Mouse (Mus musculus): Measurements from ENCODE around the gene Lrwd1. TPM values are rescaled to one million over a fixed set of nuclear protein-coding genes. Genes with fewer than 3 reads are reported as not detected.

The Lrwd1 gene
- polyA plus RNA-seq, 1 experiment: 52.1 TPM

DNA sequence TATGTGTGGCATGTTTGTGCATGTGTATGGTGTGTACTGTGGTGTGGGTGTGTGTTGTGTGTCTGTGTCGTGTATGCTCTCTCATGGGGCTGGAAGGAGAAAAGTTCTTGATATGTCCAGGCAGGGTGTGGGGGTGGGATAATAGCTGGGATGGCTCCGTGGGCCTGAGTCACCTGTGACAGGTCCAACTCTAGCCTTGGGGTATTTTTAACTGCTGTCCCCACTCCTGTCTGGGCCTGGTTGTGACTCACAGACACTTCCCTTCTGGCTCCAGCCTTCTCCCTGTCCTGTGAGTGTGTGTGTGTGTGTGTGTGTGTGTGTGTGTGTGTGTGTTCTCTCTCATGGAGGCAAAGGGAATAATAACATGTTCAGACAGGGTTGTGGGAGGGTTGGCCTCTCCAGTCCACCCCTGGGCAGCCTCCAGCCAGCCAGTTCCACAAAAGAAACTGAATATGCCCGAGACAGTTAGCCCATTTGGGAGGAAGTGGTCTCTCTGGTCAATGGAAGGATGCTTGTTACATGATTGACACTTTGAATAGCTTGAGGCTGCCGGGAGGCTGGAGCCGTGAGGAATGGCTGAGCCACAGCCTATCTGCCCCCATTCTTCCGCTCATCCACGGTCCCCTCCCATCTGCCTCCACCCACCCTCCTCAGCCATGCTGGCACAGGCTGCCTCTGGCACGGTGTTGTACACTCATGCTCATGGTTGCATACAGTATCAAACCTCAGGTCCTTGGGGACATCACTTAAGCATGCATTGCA, 41.4 kb downstream of the Lrwd1 start:
- no peak overlapping the region for H3ac ChIP-seq (ENCODE audit: control insufficient read depth, insufficient read length, low read depth)
- H3K79me3 ChIP-seq (ENCODE audit: low read depth): no peaks in the 10 kb centered on the region
- TF ChIP-seq MYOG (IDR thresholded peaks at IDR 0.05; ENCODE audit: control insufficient read depth, extremely low read depth, insufficient read length): no peak
- no peak for TF ChIP-seq CEBPB (IDR thresholded peaks at IDR 0.05; ENCODE audit: low read depth)
- TF ChIP-seq USF1 (IDR thresholded peaks at IDR 0.05; ENCODE audit: low read depth): no peak
- no peak for TF ChIP-seq FOSL1 (IDR thresholded peaks at IDR 0.05; ENCODE audit: insufficient read depth, low read length, poor library complexity, severe bottlenecking)
- TF ChIP-seq MAX (IDR thresholded peaks at IDR 0.05): peak; percentile 49
- TF ChIP-seq CTCF (IDR thresholded peaks at IDR 0.05; ENCODE audit: control insufficient read depth, insufficient read depth, insufficient read length): no peak
- peak; percentile 9 for TF ChIP-seq MYOD1 (IDR thresholded peaks at IDR 0.05; ENCODE audit: control insufficient read depth, insufficient read length, low read depth)
- no peaks in the 10 kb centered on the region for H3K27me3 ChIP-seq (ENCODE audit: control insufficient read depth, insufficient read depth, insufficient read length)
- H3K79me2 ChIP-seq (ENCODE audit: control insufficient read depth, insufficient read depth): no peaks in the 10 kb centered on the region
- H3K4me3 ChIP-seq (ENCODE audit: insufficient read depth, poor library complexity, severe bottlenecking): no peak overlapping the region
- peaks cover 48% of the 10 kb centered on the region for H3K36me3 ChIP-seq (ENCODE audit: control insufficient read depth, insufficient read depth)

GRCm38 (mm10) chr5:136091927-136092326, 43.9 kb downstream of the Lrwd1 start:
- no peaks in the 10 kb centered on the region for H3K27me3 ChIP-seq (ENCODE audit: control insufficient read depth, insufficient read depth, insufficient read length)
- TF ChIP-seq MYOD1 (IDR thresholded peaks at IDR 0.05; ENCODE audit: control insufficient read depth, insufficient read length, low read depth): peak; percentile 93
- no peak for TF ChIP-seq FOSL1 (IDR thresholded peaks at IDR 0.05; ENCODE audit: insufficient read depth, low read length, poor library complexity, severe bottlenecking)

GRCm38 (mm10) chr5:136088821-136089575, 46.9 kb downstream of the Lrwd1 start:
- Histone ChIP-seq H3K79me3 (ENCODE audit: low read depth) (peaks cover 16% of the 10 kb centered on the region), H3K79me2 (ENCODE audit: control insufficient read depth, insufficient read depth) (peaks cover 42% of the 10 kb centered on the region), H3K36me3 (ENCODE audit: control insufficient read depth, insufficient read depth) (peaks cover 42% of the 10 kb centered on the region), H3ac (ENCODE audit: control insufficient read depth, insufficient read length, low read depth) (no peak overlapping the region), H3K4me3 (ENCODE audit: insufficient read depth, poor library complexity, severe bottlenecking) (no peak overlapping the region), H3K27me3 (ENCODE audit: control insufficient read depth, insufficient read depth, insufficient read length) (no peaks in the 10 kb centered on the region)
- no peak for TF ChIP-seq CEBPB (IDR thresholded peaks at IDR 0.05; ENCODE audit: low read depth)
- no peak for TF ChIP-seq MYOG (IDR thresholded peaks at IDR 0.05; ENCODE audit: control insufficient read depth, extremely low read depth, insufficient read length)
- TF ChIP-seq FOSL1 (IDR thresholded peaks at IDR 0.05; ENCODE audit: insufficient read depth, low read length, poor library complexity, severe bottlenecking): no peak

More at GRCm38 (mm10) chr5:136091927-136092326, 43.9 kb downstream of the Lrwd1 start:
- H3K79me3 ChIP-seq (ENCODE audit: low read depth): no peaks in the 10 kb centered on the region
- H3ac ChIP-seq (ENCODE audit: control insufficient read depth, insufficient read length, low read depth): no peak overlapping the region
- H3K36me3 ChIP-seq (ENCODE audit: control insufficient read depth, insufficient read depth): peaks cover 42% of the 10 kb centered on the region
- no peak overlapping the region for H3K4me3 ChIP-seq (ENCODE audit: insufficient read depth, poor library complexity, severe bottlenecking)
- peaks cover 13% of the 10 kb centered on the region for H3K79me2 ChIP-seq (ENCODE audit: control insufficient read depth, insufficient read depth)

DNA sequence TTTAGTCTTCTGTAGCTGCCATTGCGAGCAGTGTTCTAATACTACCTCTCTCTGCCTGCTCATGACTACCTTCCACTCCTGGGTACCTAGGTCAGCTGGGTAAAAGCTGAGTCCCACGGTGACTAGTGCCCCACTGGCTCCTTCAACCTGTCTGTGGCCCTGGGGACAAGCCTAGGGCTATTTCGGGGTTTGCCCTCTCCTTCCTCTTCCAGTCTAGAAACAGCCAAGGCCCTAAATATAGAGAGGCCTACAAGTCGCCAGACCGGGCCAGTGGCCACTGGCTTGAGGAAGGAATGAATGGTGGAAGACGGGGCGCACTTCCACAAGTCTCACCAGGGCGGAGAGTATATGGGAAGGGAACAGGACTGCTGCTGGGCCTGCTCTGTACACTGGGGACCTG, 49.6 kb downstream of the Lrwd1 start:
- TF ChIP-seq USF1 (IDR thresholded peaks at IDR 0.05; ENCODE audit: low read depth) (no peak), MAX (IDR thresholded peaks at IDR 0.05) (no peak), MYOD1 (IDR thresholded peaks at IDR 0.05; ENCODE audit: control insufficient read depth, insufficient read length, low read depth) (no peak), FOSL1 (IDR thresholded peaks at IDR 0.05; ENCODE audit: insufficient read depth, low read length, poor library complexity, severe bottlenecking) (no peak), CTCF (IDR thresholded peaks at IDR 0.05; ENCODE audit: control insufficient read depth, insufficient read depth, insufficient read length) (no peak), MYOG (IDR thresholded peaks at IDR 0.05; ENCODE audit: control insufficient read depth, extremely low read depth, insufficient read length) (no peak), CEBPB (IDR thresholded peaks at IDR 0.05; ENCODE audit: low read depth) (no peak)
- Histone ChIP-seq H3K79me2 (ENCODE audit: control insufficient read depth, insufficient read depth) (peaks cover 44% of the 10 kb centered on the region), H3K4me3 (ENCODE audit: insufficient read depth, poor library complexity, severe bottlenecking) (no peak overlapping the region), H3K36me3 (ENCODE audit: control insufficient read depth, insufficient read depth) (peaks cover 15% of the 10 kb centered on the region), H3ac (ENCODE audit: control insufficient read depth, insufficient read length, low read depth) (no peak overlapping the region), H3K27me3 (ENCODE audit: control insufficient read depth, insufficient read depth, insufficient read length) (no peaks in the 10 kb centered on the region), H3K79me3 (ENCODE audit: low read depth) (peaks cover 16% of the 10 kb centered on the region)

DNA sequence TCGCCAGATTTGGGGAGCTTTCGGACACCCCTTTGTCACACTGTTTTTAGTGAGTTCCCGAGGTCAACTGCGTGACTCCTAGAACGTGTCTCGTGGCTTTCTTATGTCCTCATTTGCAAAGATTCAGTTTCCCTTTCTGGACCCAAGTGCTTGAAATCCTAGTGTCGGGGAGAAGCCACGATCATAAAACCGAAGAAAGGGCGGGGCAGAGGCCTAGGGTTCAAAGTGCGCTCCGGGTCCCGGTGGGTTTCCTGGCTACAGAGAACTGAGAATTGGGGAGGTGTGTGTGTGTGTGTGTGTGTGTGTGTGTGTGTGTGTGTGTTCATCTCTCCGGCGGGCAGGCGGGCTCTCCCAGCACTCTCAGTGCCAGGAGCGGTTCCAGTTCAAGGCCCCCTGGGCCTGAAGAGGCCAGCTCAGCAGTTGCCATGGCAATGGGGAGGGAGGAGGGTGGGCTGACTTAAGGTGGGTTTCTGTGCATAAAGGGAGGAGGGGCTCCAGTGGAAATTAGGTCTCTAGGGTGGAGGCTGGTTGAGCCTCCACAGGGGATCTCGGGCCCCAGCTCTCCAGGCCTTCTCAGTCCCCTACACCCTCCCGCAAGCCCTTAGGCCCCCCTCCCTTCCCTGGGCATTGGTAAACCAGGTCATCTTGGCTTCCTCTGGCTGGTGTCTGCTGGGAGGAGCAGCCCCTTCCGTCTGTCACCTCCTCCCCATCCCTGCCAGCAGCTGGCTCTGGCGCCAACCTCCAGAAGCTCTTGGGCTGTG, 50.8 kb downstream of the Lrwd1 start:
- Histone ChIP-seq H3K36me3 (ENCODE audit: control insufficient read depth, insufficient read depth) (peaks cover 10% of the 10 kb centered on the region), H3K79me2 (ENCODE audit: control insufficient read depth, insufficient read depth) (peaks cover 44% of the 10 kb centered on the region), H3ac (ENCODE audit: control insufficient read depth, insufficient read length, low read depth) (peak overlapping the region; percentile 81), H3K27me3 (ENCODE audit: control insufficient read depth, insufficient read depth, insufficient read length) (no peaks in the 10 kb centered on the region), H3K4me3 (ENCODE audit: insufficient read depth, poor library complexity, severe bottlenecking) (peak overlapping the region; percentile 76), H3K79me3 (ENCODE audit: low read depth) (peaks cover 16% of the 10 kb centered on the region)
- TF ChIP-seq USF1 (IDR thresholded peaks at IDR 0.05; ENCODE audit: low read depth) (no peak), MAX (IDR thresholded peaks at IDR 0.05) (no peak), CTCF (IDR thresholded peaks at IDR 0.05; ENCODE audit: control insufficient read depth, insufficient read depth, insufficient read length) (no peak), MYOG (IDR thresholded peaks at IDR 0.05; ENCODE audit: control insufficient read depth, extremely low read depth, insufficient read length) (no peak), MYOD1 (IDR thresholded peaks at IDR 0.05; ENCODE audit: control insufficient read depth, insufficient read length, low read depth) (no peak), FOSL1 (IDR thresholded peaks at IDR 0.05; ENCODE audit: insufficient read depth, low read length, poor library complexity, severe bottlenecking) (no peak), CEBPB (IDR thresholded peaks at IDR 0.05; ENCODE audit: low read depth) (no peak)

All from C2C12 (cell line).